Mouse (Mus musculus) midbrain, postnatal 0 days (tissue): ENCODE measurements around the gene Usp7. TPM values are rescaled to one million over a fixed set of nuclear protein-coding genes. Genes with fewer than 3 reads are reported as not detected.

Experiments
- ATAC-seq: fragments of 200-750 bp; cut with Nextera tagmentation; 2 replicates; pipeline ENCODE4 v1.8.0; 2017; ENCODE audit warnings: moderate number of reproducible peaks, mild to moderate bottlenecking, moderate TSS enrichment, moderate library complexity; ENCODE audit not compliant: low FRiP score
- DNase-seq: peaks from one replicate; pipeline ENCODE4 v3.0.0-alpha.2; 2015; ENCODE audit warnings: low spot score
- H3K27ac ChIP-seq: fragments of 300-500 bp; sonication (generic); 2 replicates; pipeline ENCODE4 v1.5.1; 2014; ENCODE audit warnings: low read depth, mild to moderate bottlenecking, low read length, mixed read lengths
- H3K27me3 ChIP-seq: fragments of 300-500 bp; sonication (generic); 2 replicates; pipeline ENCODE4 v1.6.1; 2014; ENCODE audit warnings: low read length, control low read depth, mixed read lengths; ENCODE audit not compliant: insufficient read depth
- H3K36me3 ChIP-seq: fragments of 300-500 bp; sonication (generic); 2 replicates; pipeline ENCODE4 v1.6.1; 2014; ENCODE audit warnings: low read length, control low read depth, mixed read lengths; ENCODE audit not compliant: insufficient read depth
- H3K4me1 ChIP-seq: fragments of 300-500 bp; sonication (generic); 2 replicates; pipeline ENCODE4 v1.6.1; 2014; ENCODE audit warnings: mild to moderate bottlenecking, control low read depth, antibody characterized with exemption, low read length, mixed read lengths; ENCODE audit not compliant: insufficient read depth
- H3K4me2 ChIP-seq: fragments of 300-500 bp; sonication (generic); 2 replicates; pipeline ENCODE4 v1.6.1; 2014; ENCODE audit warnings: low read depth, mild to moderate bottlenecking, low read length, mixed read lengths; ENCODE audit not compliant: poor library complexity, severe bottlenecking
- H3K4me3 ChIP-seq: fragments of 300-500 bp; sonication (generic); 2 replicates; pipeline ENCODE4 v1.5.1; 2014; ENCODE audit warnings: low read depth, mild to moderate bottlenecking, low read length, moderate library complexity
- H3K9ac ChIP-seq: fragments of 300-500 bp; sonication (generic); replicated peaks from 2 replicates; pipeline ENCODE4 v1.6.1; 2014; ENCODE audit warnings: mild to moderate bottlenecking, low read length, moderate library complexity, mixed read lengths; ENCODE audit not compliant: poor library complexity, severe bottlenecking
- H3K9me3 ChIP-seq: fragments of 300-500 bp; sonication (generic); 2 replicates; pipeline ENCODE4 v1.6.1; 2016; ENCODE audit warnings: low read length, control low read depth
- CTCF ChIP-seq: IDR thresholded peaks from 2 replicates; pipeline ENCODE4 v1.5.1; 2016; ENCODE audit warnings: antibody characterized with exemption, mild to moderate bottlenecking
- WGBS: fragments of 180-500 bp; shearing (Covaris S2); extraction: QIAGEN DNeasy Blood & Tissue Kit; methylation state at CpG from one replicate; pipeline ENCODE4 v1.1.7; 2014; 5-methylcytosine and 5-hydroxymethylcytosine counted together
- polyA plus RNA-seq: library from polyadenylated mRNA; unstranded; fragments of >200 nt; fragmentation: Nextera tagmentation; extraction: Ambion mirVana; gene quantifications from 2 replicates; pipeline ENCODE4 v1.2.1, GENCODE M21; 2015
- total RNA-seq: library from RNA; depleted of rRNA; stranded (reverse); fragments of >200 nt; gene quantifications from 2 replicates; pipeline ENCODE4 v1.2.3, GENCODE M21; 2014

The Usp7 gene
- total and polyA plus RNA-seq, 2 experiments from 2014 or later = 21.8 to 116 TPM

DNA sequence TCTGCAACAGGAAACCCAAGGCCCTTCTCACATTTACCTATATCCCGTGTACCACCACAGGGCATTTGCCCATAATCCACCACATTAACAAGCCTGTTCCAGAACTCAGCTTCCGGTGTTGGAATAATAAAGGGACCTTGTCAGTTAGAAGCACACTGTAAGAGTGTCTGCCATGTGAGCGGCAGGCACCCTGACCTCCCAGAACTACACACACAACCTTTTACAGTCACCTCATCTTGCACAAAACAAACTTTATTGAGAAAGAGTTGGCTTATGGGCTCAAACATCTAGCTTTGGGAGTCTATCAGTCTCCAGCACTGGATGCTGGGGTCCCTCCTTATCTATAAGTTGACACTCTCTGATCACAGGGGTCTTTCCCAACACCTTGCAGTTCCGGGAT lies 133.8 kb downstream of the Usp7 start:
- WGBS = 86% methylated on average over 4 of the region's 4 CpGs

DNA sequence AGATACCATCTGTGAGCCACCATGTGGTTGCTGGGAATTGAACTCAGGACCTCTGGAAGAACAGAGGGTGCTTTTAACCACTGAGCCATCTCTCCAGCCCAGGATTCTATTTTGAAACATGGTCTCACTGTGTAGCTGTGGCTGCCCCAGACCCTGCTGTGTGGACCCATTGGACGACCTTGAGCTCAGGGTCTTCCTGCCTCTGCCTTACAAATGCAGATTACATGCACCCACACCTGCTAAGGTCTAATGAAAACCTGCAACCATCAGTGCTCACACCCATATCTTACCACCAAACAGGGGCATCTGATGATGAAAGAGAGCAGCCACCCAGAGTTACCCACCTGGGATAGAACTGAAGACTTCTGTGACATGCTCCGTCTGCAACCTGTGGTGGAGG lies 135.9 kb downstream of the Usp7 start:
- H3K27ac ChIP-seq = no peak overlapping the region
- 79% methylated on average over 2 of the region's 2 CpGs for WGBS
- H3K4me1 ChIP-seq = no peaks in the 10 kb centered on the region
- no peaks in the 10 kb centered on the region for H3K9me3 ChIP-seq
- H3K4me2 ChIP-seq = no peak overlapping the region
- H3K9ac ChIP-seq = no peak overlapping the region
- H3K27me3 ChIP-seq = no peaks in the 10 kb centered on the region
- peaks cover 48% of the 10 kb centered on the region for H3K36me3 ChIP-seq
- no peak for TF ChIP-seq CTCF
- no peak overlapping the region for H3K4me3 ChIP-seq
- DNase-seq (no peak), ATAC-seq (no peak)

More for the DNA sequence above, 133.8 kb downstream of the Usp7 start:
- ATAC-seq = no peak
- Histone ChIP-seq H3K27me3 (no peaks in the 10 kb centered on the region), H3K27ac (no peak overlapping the region), H3K4me2 (no peak overlapping the region), H3K9ac (no peak overlapping the region), H3K9me3 (no peaks in the 10 kb centered on the region), H3K4me1 (no peaks in the 10 kb centered on the region), H3K4me3 (no peak overlapping the region), H3K36me3 (peaks cover 52% of the 10 kb centered on the region)
- no peak for DNase-seq
- no peak for TF ChIP-seq CTCF

DNA sequence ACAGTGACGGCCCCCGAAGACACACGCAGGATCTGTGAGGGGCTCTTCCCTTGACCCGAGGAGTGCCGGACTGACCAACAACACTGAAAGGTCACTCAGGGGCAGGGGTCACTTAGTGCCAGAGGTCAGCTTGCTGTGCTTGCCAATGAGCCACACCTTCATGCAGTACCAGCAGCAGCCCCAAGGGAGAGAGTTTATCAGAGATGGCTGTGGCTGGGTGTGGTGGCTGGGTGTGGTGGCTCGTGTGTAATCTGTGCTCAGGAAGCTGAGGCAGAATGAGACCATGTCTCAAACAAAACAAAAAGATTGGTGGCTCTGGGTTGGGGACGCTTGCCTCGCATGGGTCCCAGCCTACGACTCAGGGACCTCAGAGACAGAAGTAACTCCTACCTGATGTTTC lies 136.5 kb downstream of the Usp7 start:
- no peak overlapping the region for H3K27ac ChIP-seq

DNA sequence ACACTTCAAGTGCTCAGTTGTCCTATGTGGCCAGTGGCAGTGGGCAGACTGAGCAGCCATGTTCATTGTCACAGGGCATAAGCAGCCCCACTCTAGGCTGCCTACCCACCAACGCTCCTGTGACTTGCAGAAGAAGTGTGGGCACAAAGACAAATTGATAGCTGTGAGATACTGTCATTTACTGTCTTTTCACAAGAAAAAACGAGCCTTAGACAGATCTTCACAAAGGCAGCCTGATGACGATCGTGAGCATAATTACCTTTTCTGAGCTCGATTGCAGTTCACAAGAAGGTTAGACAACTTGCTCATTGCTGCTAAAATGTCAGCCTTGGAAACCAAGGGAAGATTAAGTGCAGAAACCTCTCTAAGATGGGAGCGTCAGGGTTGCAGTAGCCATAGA lies 137.0 kb downstream of the Usp7 start:
- Histone ChIP-seq H3K4me1 (no peaks in the 10 kb centered on the region), H3K27ac (no peak overlapping the region), H3K36me3 (peaks cover 45% of the 10 kb centered on the region), H3K9me3 (no peaks in the 10 kb centered on the region), H3K27me3 (no peaks in the 10 kb centered on the region), H3K9ac (no peak overlapping the region), H3K4me2 (no peak overlapping the region), H3K4me3 (no peak overlapping the region)
- 84% methylated on average over 6 of the region's 6 CpGs for WGBS
- TF ChIP-seq CTCF = no peak
- ATAC-seq (no peak), DNase-seq (no peak)

More for the DNA sequence above, 136.5 kb downstream of the Usp7 start:
- no peak for TF ChIP-seq CTCF
- WGBS = 88% methylated on average over 9 of the region's 9 CpGs
- Histone ChIP-seq H3K4me2 (no peak overlapping the region), H3K4me1 (no peaks in the 10 kb centered on the region), H3K9ac (no peak overlapping the region), H3K27me3 (no peaks in the 10 kb centered on the region), H3K36me3 (peaks cover 48% of the 10 kb centered on the region), H3K4me3 (no peak overlapping the region), H3K9me3 (no peaks in the 10 kb centered on the region)
- ATAC-seq (no peak), DNase-seq (no peak)

DNA sequence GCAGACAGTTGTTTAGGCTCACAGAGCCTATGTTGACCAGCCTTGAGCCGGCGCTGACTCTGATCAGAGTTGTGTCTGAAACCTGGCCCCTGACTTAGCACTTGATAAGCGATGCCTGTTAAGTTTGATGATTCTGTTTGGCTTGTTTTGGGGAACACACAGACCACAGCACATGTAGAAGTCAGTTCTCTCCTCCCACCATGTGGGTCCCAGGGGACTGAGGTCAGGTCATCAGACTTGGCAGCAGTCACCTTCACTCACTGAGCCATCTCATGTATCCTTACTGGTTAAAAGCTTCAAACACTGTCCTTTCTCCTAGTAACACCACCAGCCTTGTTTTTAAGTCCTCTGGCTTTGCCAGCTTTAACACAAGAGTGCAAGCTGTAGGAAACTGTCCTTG lies 142.1 kb downstream of the Usp7 start:
- no peak overlapping the region for H3K27ac ChIP-seq
- 94% methylated on average over 3 of the region's 3 CpGs for WGBS
- ATAC-seq = no peak
- no peak for DNase-seq
- no peak overlapping the region for H3K9ac ChIP-seq
- H3K4me1 ChIP-seq = no peaks in the 10 kb centered on the region
- no peak overlapping the region for H3K4me3 ChIP-seq
- no peaks in the 10 kb centered on the region for H3K27me3 ChIP-seq
- no peaks in the 10 kb centered on the region for H3K9me3 ChIP-seq
- no peak overlapping the region for H3K4me2 ChIP-seq
- peaks cover 62% of the 10 kb centered on the region for H3K36me3 ChIP-seq
- TF ChIP-seq CTCF = no peak

DNA sequence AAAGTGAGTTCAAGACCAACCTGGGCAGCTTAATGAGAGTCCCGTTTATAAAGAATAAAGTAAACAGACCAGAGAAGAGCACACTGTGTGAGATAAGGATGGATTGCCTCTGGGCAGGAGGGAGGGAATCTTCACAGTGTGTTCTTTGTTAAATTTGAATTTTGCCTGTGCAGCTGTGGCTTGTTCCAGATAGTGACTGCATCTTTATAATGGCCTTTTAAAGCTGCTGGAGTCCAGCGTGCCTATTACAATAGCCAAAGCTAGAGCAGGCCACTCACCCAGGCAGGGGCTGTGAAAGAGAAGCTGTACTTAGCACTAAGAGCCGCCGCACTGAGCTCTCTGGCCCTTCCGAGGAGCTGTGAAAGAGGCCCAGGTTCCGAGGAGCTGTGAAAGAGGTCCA lies 146.6 kb downstream of the Usp7 start:
- ATAC-seq (no peak), DNase-seq (no peak)
- no peak overlapping the region for H3K4me3 ChIP-seq
- no peak for TF ChIP-seq CTCF
- H3K27me3 ChIP-seq = no peaks in the 10 kb centered on the region
- no peak overlapping the region for H3K27ac ChIP-seq
- 83% methylated on average over 6 of the region's 6 CpGs for WGBS
- H3K9ac ChIP-seq = no peak overlapping the region
- H3K9me3 ChIP-seq = no peaks in the 10 kb centered on the region
- H3K4me1 ChIP-seq = no peaks in the 10 kb centered on the region
- peaks cover 60% of the 10 kb centered on the region for H3K36me3 ChIP-seq
- no peak overlapping the region for H3K4me2 ChIP-seq
